Mouse (Mus musculus) CD8-positive naive resting alpha-beta T cell, adult 2 months (primary cell): ENCODE results near the gene Ptges3l.
"Not testable (repeated sequence)": the region's sequence is repeated elsewhere in the genome, so short reads cannot be mapped to it uniquely, and the experiment has no call there.

Experiments
- DNase-seq, 2 experiments: peaks; one replicate each; pipeline ENCODE4 v3.0.0; 2022; ENCODE audit warnings: low read depth in 2 of 2, low spot score in 2 of 2

Gene Ptges3l

DNA sequence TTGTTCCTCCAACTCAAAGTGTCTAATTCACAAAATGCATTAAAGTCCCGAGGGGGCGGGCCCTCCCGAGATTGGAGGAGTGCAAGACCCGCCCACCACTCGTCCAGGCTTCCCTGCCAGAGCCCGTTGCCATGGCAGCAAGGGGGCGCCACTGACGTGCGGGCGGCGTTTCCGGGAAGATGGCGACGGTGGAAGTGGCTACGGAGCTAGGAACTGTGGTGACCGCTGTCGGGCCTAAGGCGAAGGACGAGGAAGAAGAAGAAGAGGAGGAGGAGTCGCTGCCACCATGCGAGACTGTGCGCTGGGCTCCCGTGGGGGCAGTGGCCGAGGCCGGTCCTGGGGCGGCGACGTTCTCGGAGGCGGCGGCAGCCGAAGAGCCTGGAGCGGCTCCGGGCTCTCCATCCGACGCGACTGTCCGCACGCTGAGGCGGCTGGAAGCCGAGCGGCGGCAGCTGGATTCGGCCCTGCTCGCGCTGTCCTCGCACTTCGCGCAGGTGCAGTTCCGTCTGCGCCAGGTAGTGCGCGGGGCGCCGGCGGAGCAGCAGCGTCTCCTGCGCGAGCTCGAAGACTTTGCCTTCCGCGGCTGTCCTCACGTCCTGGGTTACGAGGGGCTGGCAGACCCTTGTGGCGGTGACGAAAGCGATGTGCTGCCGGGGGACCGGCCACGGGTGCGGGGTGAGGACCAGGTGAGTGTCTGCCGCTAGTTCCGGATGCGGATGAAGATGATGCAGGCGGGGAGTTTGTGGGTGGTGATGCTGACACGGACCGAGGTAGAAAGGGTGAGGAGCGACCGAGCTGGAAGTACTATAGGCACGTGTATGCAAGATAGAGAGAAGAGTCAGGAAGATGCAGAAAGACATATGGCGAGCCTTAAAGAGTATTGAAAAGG lies at the start of gene Ptges3l, which contains the start of gene Rundc1:
Gene Ptges3l, minus strand, starts transcription at position 409 of the 889 bp plus-strand sequence.
Gene Rundc1, plus strand, starts transcription at position 161 of the 889 bp plus-strand sequence.
- peak; percentile 96 to 99 for DNase-seq

- no peak for DNase-seq
Measured at GRCm38 (mm10) chr11:101474298-101474697, 49.2 kb upstream of the Ptges3l start.

- not testable (repeated sequence) for DNase-seq
Measured at GRCm38 (mm10) chr11:101473686-101474085, 48.6 kb upstream of the Ptges3l start.

DNA sequence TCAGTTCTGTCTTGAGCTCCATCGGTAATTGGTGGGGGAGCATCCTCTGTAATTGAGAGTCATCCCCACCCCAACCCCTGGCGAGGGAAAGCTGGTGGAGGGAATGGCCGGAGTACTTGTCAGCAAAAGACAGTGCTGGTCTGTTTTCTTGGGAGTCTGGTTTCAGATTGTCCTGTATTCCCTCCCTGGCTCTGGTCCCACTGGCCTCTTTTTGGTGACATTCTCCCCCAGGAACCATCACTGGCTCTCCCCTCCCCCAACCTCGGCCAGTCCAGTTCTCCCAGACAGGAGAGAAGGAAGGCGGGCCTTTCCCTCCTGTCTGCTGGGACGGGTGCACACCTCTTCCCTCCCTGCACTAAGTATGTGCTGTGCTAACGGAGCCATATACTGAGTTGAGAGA lies 47.2 kb upstream of the Ptges3l start:
- DNase-seq: no peak

- DNase-seq: no peak
Measured at GRCm38 (mm10) chr11:101471926-101472325, 46.8 kb upstream of the Ptges3l start.

- no peak for DNase-seq
Measured at GRCm38 (mm10) chr11:101470206-101470605, 45.1 kb upstream of the Ptges3l start.

DNA sequence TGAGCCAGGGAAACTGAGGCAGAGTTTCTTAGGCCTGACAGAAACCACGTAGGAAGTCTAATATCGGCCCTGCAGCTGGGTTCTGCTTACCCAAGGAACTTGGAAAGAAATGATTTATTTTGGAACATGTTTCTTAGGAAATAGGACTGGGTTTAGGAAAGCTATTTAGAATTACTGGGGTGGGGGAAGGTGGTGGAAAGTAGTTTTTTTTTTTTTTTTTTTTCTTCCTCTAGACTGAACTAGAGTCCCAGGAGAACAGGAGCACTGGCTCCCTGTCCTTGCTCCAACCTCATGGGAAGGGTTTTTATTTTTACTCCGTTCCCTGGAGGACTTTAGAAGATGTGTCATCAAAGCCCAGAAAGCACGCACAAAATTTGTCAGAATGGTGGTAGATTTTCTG lies 44.0 kb upstream of the Ptges3l start:
- no peak for DNase-seq

GRCm38 (mm10) chr11:101468731-101469130 lies 43.6 kb upstream of the Ptges3l start:
- DNase-seq: no peak

DNA sequence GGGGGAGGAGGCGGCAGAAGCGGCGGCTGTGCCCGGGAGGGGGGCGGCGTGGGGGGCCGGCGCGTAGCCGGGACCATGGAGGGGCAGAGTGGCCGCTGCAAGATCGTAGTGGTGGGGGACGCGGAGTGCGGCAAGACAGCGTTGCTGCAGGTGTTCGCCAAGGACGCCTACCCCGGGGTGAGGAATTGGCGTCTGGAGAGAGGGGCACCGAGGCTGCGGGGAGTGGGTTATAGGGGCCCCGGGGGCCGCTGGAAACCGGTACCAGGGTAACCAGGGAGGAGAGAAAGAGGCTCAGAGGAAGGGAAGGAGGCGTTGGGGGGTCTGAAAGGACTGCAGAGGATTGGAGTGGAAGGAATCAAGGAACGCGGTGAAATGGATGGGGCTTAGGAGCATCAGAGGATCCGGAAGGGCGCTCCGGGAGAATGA lies 43.1 kb upstream of the Ptges3l start:
- DNase-seq: no peak

- peak; percentile 29 to 49 for DNase-seq
Measured at GRCm38 (mm10) chr11:101467477-101468262, 42.5 kb upstream of the Ptges3l start.

GRCm38 (mm10) chr11:101466552-101466950 lies 41.4 kb upstream of the Ptges3l start:
- not testable (repeated sequence) for DNase-seq

GRCm38 (mm10) chr11:101465869-101466551 lies 40.9 kb upstream of the Ptges3l start, which contains the start of gene Vat1:
Gene Vat1 (minus strand): TSS chr11:101466230.
- DNase-seq: peak; percentile 35 to 36

DNA sequence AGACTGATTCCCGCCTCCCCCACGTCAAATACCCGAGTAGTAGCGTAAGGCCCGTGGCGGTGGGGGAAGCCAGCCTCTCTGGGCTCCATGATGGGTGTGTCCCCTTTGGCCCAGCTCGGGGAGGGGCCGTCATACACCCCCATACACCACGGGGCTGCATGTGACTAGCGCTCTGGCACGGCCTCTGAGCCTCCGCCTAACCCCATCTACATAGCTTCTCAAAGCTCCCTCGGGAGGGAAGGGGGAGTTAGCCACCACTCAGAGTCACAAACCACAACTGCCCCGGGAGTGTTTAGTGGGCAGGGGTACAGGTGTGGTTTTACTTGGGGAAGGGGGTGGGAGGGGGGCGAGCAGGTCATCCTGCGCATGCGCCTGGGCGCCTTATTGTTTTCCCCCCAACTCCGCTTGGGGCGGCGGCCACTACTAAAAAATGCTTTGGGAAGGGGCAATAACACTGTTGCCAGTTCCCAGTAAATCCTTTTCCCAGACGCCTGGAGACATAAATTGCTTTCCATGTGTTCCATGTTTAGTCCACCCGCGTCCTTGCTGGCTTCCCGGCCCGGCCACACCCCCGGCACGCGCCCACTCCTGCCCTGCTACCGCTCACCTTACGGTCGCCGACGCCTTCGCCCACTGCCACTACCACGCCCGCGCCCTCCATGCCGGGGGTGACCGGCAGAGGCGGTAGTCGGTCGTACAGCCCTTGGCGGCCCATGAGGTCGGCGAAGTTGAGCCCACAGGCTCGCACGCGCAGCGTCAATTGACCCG lies 40.2 kb upstream of the Ptges3l start:
- peak; percentile 47 to 60 for DNase-seq

- no peak for DNase-seq
Measured at GRCm38 (mm10) chr11:101464211-101465100, 39.3 kb upstream of the Ptges3l start, which contains the start of gene Rnd2. Gene Rnd2 (plus strand): TSS chr11:101464999.

DNA sequence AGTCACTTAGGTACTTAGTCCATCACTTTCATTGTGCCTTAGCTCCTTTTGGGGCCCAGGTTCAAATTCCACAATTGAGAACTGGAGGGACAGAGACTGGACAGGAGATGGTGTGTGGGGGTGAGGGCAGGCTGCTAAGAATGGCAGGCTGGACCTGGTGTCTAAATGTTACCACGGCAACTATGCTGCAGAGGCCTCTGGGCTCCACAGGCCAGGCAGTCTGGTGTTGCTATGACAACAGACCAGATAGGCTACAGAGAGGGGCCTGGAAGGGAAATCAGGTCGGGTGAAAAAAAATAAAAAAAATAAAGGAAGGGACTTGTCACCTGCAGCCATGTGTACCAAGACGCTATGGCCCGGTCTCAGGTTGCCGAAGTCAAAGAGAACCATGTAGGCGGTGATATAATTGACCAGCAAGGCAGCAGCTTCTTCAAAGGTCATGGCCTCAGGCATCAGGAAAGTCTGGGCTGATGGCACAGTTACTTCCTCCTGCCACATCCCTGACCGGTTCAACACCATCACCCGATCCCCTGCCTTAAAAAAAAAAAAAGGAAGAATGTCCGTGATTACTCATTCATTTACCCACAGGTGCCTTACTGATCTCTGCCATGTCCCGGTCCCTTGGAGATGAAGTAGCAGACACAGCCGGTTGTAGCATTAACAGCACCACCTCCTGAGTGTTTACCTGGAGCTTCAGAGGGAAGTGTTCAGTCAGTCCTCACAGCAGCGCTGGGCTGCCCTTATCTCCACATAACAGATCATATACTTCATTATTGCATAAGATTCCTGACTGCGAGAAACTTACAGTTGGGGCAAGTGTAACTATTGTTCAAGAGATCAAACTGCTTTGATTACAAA lies 37.7 kb upstream of the Ptges3l start:
- no peak for DNase-seq

DNA sequence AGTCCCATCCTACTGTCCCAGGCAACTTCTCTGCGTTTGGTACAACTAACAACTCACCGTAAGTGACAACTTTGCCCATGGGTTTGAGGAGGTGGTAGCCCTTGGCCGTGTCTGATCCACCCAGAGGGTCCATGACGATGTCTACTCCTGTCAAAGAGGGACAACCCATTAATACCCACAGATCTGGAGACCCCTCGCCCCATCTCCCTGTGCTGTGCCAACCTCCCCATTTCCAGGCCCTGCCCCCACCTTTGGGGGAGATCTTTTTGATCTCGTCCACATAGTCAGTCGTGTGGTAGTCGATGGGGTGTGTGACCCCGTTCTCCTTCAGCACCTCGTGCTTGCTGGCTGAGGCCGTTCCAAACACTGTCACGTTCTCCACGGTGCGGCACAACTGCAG lies 37.0 kb upstream of the Ptges3l start:
- DNase-seq: no peak

DNA sequence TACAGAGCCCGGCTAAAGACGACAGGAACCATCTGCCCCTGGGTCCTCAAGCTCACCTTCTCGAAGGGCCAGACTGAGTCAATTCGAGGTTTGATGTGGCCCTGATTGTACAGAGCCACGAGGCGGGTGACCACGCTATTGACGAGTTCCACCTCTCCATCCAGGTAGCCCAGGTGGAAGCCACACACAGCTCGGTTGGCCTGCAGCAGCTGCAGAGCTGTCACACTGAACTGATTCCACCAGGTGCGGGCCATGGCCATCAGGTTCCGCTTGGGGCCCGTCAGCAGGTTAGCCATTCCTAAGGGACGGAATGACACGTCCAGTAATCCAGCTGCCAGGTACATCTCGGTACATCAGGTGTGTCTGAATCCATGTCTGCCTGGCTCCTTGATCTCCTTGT lies 35.2 kb upstream of the Ptges3l start:
- no peak for DNase-seq

GRCm38 (mm10) chr11:101459716-101460115 lies 34.6 kb upstream of the Ptges3l start:
- no peak for DNase-seq
